Mouse (Mus musculus): Measurements from ENCODE around the gene Golga2. TPM values are rescaled to one million over a fixed set of nuclear protein-coding genes. Genes with fewer than 3 reads are reported as not detected.

The Golga2 gene
- total and polyA plus RNA-seq, 3 experiments: 15.4 to 27.1 (median 23.0) TPM

DNA sequence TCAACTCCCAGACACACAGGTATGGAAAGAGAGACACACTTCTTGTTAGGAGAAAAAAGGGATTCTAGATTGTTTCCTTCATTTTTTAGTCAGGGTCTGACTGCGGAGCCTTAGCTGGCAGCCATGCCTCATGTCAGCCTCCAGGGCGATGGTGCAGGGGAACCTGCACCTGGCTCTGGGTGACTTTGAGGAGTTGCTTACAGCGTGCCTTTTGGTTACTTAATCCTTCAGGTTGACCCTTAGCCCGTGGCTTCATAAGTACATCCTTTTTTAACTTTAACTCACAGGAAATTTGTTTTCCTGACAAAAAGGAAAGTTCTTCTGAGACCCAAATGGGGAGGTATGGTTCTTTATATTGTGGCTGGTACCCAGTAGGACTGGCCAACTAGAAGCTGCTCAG lies 44.2 kb upstream of the Golga2 start:
- H3K4me1 ChIP-seq (ENCODE audit: control insufficient read depth in 1 of 2, insufficient read depth in 2 of 2): peaks cover 0 to 1% of the 10 kb centered on the region in 2 experiments; a peak in 2 of 4 replicates
- no peak overlapping the region for H3K4me2 ChIP-seq (ENCODE audit: insufficient read depth, low read depth, poor library complexity, severe bottlenecking)
- H3K9me3 ChIP-seq (replicated peaks; ENCODE audit: low read length): no peaks in the 10 kb centered on the region
- H3K27ac ChIP-seq (ENCODE audit: insufficient read depth, low read depth): no peak overlapping the region
- H3K36me3 ChIP-seq (replicated peaks in 1 of 2; ENCODE audit: control insufficient read depth in 1 of 2, insufficient read depth in 1 of 2, low read length in 1 of 2): peaks cover 34 to 85% of the 10 kb centered on the region in 2 experiments
- H3K4me3 ChIP-seq (replicated peaks in 1 of 3; ENCODE audit: low read depth in 2 of 3, low read length in 2 of 3, poor library complexity in 1 of 3): no peak overlapping the region
- TF ChIP-seq BHLHE40 (IDR thresholded peaks at IDR 0.05; ENCODE audit: low read depth, low read length): no peak
- no peak for TF ChIP-seq NRF1 (IDR thresholded peaks at IDR 0.05; ENCODE audit: low read depth, low read length)
- no peak for TF ChIP-seq IRF4 (IDR thresholded peaks at IDR 0.05; ENCODE audit: low read depth, low read length)
- no peak for TF ChIP-seq MXI1 (IDR thresholded peaks at IDR 0.05; ENCODE audit: low read depth, low read length)
- no peak for TF ChIP-seq CTCF (conservative IDR thresholded peaks at IDR 0.05 in 1 of 2, IDR thresholded peaks at IDR 0.05 in 1 of 2; ENCODE audit: low read depth in 2 of 2, low read length in 2 of 2)
- TF ChIP-seq KAT2A (IDR thresholded peaks at IDR 0.05; ENCODE audit: insufficient replicate concordance, low read length): no peak
- no peak for TF ChIP-seq EP300 (IDR thresholded peaks at IDR 0.05; ENCODE audit: low read length)
- TF ChIP-seq MAZ (IDR thresholded peaks at IDR 0.05; ENCODE audit: low read depth, low read length): no peak
- no peak for TF ChIP-seq ZKSCAN1 (IDR thresholded peaks at IDR 0.05; ENCODE audit: borderline replicate concordance, low read depth, low read length)
- no peak for TF ChIP-seq MEF2A (IDR thresholded peaks at IDR 0.05; ENCODE audit: borderline replicate concordance, low read depth, low read length)
- no peak for TF ChIP-seq RAD21 (IDR thresholded peaks at IDR 0.05; ENCODE audit: low read depth, low read length)
- no peak for TF ChIP-seq JUND (conservative IDR thresholded peaks at IDR 0.05; ENCODE audit: low read depth, low read length)
- TF ChIP-seq PAX5 (IDR thresholded peaks at IDR 0.05; ENCODE audit: low read length): no peak
- TF ChIP-seq ZC3H11A (IDR thresholded peaks at IDR 0.05; ENCODE audit: low read depth, low read length): no peak
- TF ChIP-seq ELF1 (IDR thresholded peaks at IDR 0.05; ENCODE audit: low read depth, low read length): no peak
- TF ChIP-seq E2F4 (IDR thresholded peaks at IDR 0.05; ENCODE audit: insufficient replicate concordance, low read depth, low read length): no peak
- TF ChIP-seq SMC3 (IDR thresholded peaks at IDR 0.05; ENCODE audit: low read depth, low read length): no peak
- no peak for TF ChIP-seq GABPA (IDR thresholded peaks at IDR 0.05; ENCODE audit: insufficient replicate concordance, low read depth, low read length)
- TF ChIP-seq ZNF384 (IDR thresholded peaks at IDR 0.05; ENCODE audit: low read depth, low read length): no peak
- in situ Hi-C loops (cut with MboI; ENCODE audit: low pct_ligation_motif_present, low pct_unique_long_range_greater_than_20kb, low sequenced_read_pairs): no loop called here
- no peak overlapping the region for H3K9ac ChIP-seq (ENCODE audit: insufficient read depth, low read depth)
- no peaks in the 10 kb centered on the region for H3K79me2 ChIP-seq (replicated peaks; ENCODE audit: control insufficient read depth, extremely low read depth, insufficient read depth, poor library complexity, severe bottlenecking)
- no peaks in the 10 kb centered on the region for H3K27me3 ChIP-seq (replicated peaks)
- dilution Hi-C loops (cut with MboI; ENCODE audit: extremely low pct_ligation_motif_present, extremely low pct_unique_long_range_greater_than_20kb, low sequenced_read_pairs): no loop called here
- DNase-seq (ENCODE audit: extremely low read depth): no peak

DNA sequence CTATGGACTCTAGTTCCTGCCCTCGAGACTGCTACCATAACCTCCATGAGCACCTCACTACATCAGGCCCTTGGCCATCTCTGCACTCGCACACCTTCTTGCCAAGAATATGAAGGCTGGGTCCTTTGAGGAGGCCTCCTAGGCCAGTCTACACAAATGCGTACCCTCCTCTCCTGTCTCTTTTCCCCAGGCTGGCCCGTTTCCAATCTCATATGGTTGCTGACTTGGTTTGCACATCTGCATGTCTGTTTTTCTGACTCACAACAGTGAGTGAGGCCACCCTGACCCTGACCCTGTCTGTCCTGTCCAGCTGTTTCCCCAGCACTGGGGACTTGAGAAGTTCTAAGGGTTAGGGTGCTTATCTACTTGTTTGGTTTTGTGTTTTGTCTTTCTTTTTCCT lies 40.4 kb upstream of the Golga2 start:
- peaks cover 61 to 96% of the 10 kb centered on the region in 2 experiments for H3K36me3 ChIP-seq (replicated peaks in 1 of 2; ENCODE audit: control insufficient read depth in 1 of 2, insufficient read depth in 1 of 2, low read length in 1 of 2)
- dilution Hi-C loops (cut with MboI; ENCODE audit: extremely low pct_ligation_motif_present, extremely low pct_unique_long_range_greater_than_20kb, low sequenced_read_pairs) (no loop called here), in situ Hi-C loops (cut with MboI; ENCODE audit: low pct_ligation_motif_present, low pct_unique_long_range_greater_than_20kb, low sequenced_read_pairs) (no loop called here)
- H3K9me3 ChIP-seq (replicated peaks; ENCODE audit: low read length): no peaks in the 10 kb centered on the region
- no peak overlapping the region for H3K27ac ChIP-seq (ENCODE audit: insufficient read depth, low read depth)
- H3K4me2 ChIP-seq (ENCODE audit: insufficient read depth, low read depth, poor library complexity, severe bottlenecking): no peak overlapping the region
- TF ChIP-seq JUND (conservative IDR thresholded peaks at IDR 0.05; ENCODE audit: low read depth, low read length) (no peak), ZKSCAN1 (IDR thresholded peaks at IDR 0.05; ENCODE audit: borderline replicate concordance, low read depth, low read length) (no peak), PAX5 (IDR thresholded peaks at IDR 0.05; ENCODE audit: low read length) (no peak), MEF2A (IDR thresholded peaks at IDR 0.05; ENCODE audit: borderline replicate concordance, low read depth, low read length) (no peak), CHD1 (IDR thresholded peaks at IDR 0.05; ENCODE audit: low read depth, low read length) (no peak), HCFC1 (IDR thresholded peaks at IDR 0.05; ENCODE audit: low read depth, low read length) (no peak), MYC (IDR thresholded peaks at IDR 0.05; ENCODE audit: low read depth, low read length) (no peak), SMC3 (IDR thresholded peaks at IDR 0.05; ENCODE audit: low read depth, low read length) (no peak), NELFE (IDR thresholded peaks at IDR 0.05; ENCODE audit: low read depth, low read length) (no peak), NRF1 (IDR thresholded peaks at IDR 0.05; ENCODE audit: low read depth, low read length) (no peak), GABPA (IDR thresholded peaks at IDR 0.05; ENCODE audit: insufficient replicate concordance, low read depth, low read length) (no peak), TBP (conservative IDR thresholded peaks at IDR 0.05; ENCODE audit: low read depth, low read length) (no peak), ETS1 (conservative IDR thresholded peaks at IDR 0.05; ENCODE audit: low read depth, low read length) (no peak), RAD21 (IDR thresholded peaks at IDR 0.05; ENCODE audit: low read depth, low read length) (no peak), MAZ (IDR thresholded peaks at IDR 0.05; ENCODE audit: low read depth, low read length) (no peak), POLR2AphosphoS2 (IDR thresholded peaks at IDR 0.05; ENCODE audit: low read depth, low read length) (no peak), ZNF384 (IDR thresholded peaks at IDR 0.05; ENCODE audit: low read depth, low read length) (no peak), USF1 (IDR thresholded peaks at IDR 0.05; ENCODE audit: low read depth, low read length) (no peak), ELF1 (IDR thresholded peaks at IDR 0.05; ENCODE audit: low read depth, low read length) (no peak), CHD2 (IDR thresholded peaks at IDR 0.05; ENCODE audit: low read length) (no peak)
- H3K9ac ChIP-seq (ENCODE audit: insufficient read depth, low read depth): no peak overlapping the region
- H3K79me2 ChIP-seq (replicated peaks; ENCODE audit: control insufficient read depth, extremely low read depth, insufficient read depth, poor library complexity, severe bottlenecking): no peaks in the 10 kb centered on the region
- H3K27me3 ChIP-seq (replicated peaks): no peaks in the 10 kb centered on the region
- H3K4me1 ChIP-seq (ENCODE audit: control insufficient read depth in 1 of 2, insufficient read depth in 2 of 2): no peaks in the 10 kb centered on the region
- H3K4me3 ChIP-seq (replicated peaks in 1 of 3; ENCODE audit: low read depth in 2 of 3, low read length in 2 of 3, poor library complexity in 1 of 3): no peak overlapping the region
- DNase-seq (ENCODE audit: extremely low read depth): no peak
